Mouse (Mus musculus) limb, embryonic 14.5 days (tissue): ENCODE data around the gene Pygm. TPM values are rescaled to one million over a fixed set of nuclear protein-coding genes. Genes with fewer than 3 reads are reported as not detected.

Experiments
- ATAC-seq: fragments of 200-750 bp; cut with Nextera tagmentation; 2 replicates; pipeline ENCODE4 v1.8.0; 2017; ENCODE audit warnings: low read depth, moderate number of reproducible peaks, moderate TSS enrichment; ENCODE audit not compliant: low FRiP score
- DNase-seq: peaks from one replicate; pipeline ENCODE4 v3.0.0-alpha.2; 2015; ENCODE audit warnings: low spot score
- H3K27ac ChIP-seq: fragments of 300-500 bp; sonication (generic); replicated peaks from 2 replicates; pipeline ENCODE4 v1.5.1; 2014; ENCODE audit warnings: low read depth, mild to moderate bottlenecking, low read length, moderate library complexity, mixed read lengths
- H3K27me3 ChIP-seq: fragments of 300-500 bp; sonication (generic); 2 replicates; pipeline ENCODE4 v1.6.1; 2014; ENCODE audit warnings: low read length, mixed read lengths; ENCODE audit not compliant: control insufficient read depth, insufficient read depth
- H3K36me3 ChIP-seq: fragments of 300-500 bp; sonication (generic); 2 replicates; pipeline ENCODE4 v1.6.1; 2014; ENCODE audit warnings: mild to moderate bottlenecking, low read length, moderate library complexity, mixed read lengths; ENCODE audit not compliant: control insufficient read depth, insufficient read depth
- H3K4me1 ChIP-seq: fragments of 300-500 bp; sonication (generic); 2 replicates; pipeline ENCODE4 v1.6.1; 2014; ENCODE audit warnings: antibody characterized with exemption, low read length, mixed read lengths; ENCODE audit not compliant: control insufficient read depth, insufficient read depth
- H3K4me2 ChIP-seq: fragments of 300-500 bp; sonication (generic); replicated peaks from 2 replicates; pipeline ENCODE4 v1.6.1; 2014; ENCODE audit warnings: low read depth, mild to moderate bottlenecking, low read length, moderate library complexity; ENCODE audit not compliant: severe bottlenecking
- H3K4me3 ChIP-seq: fragments of 300-500 bp; sonication (generic); replicated peaks from 2 replicates; pipeline ENCODE4 v1.5.1; 2014; ENCODE audit warnings: low read length
- H3K9ac ChIP-seq: fragments of 300-500 bp; sonication (generic); 2 replicates; pipeline ENCODE4 v1.6.1; 2014; ENCODE audit warnings: mild to moderate bottlenecking, low read depth, low read length, moderate library complexity; ENCODE audit not compliant: severe bottlenecking
- H3K9me3 ChIP-seq: fragments of 300-500 bp; sonication (generic); 2 replicates; pipeline ENCODE4 v1.6.1; 2016; ENCODE audit warnings: low read length; ENCODE audit not compliant: control insufficient read depth
- POLR2A ChIP-seq: fragments of 200-500 bp; IDR thresholded peaks from 2 replicates; pipeline ENCODE4 v1.8.0; 2012; ENCODE audit warnings: inconsistent platforms, mild to moderate bottlenecking, moderate library complexity, borderline replicate concordance; ENCODE audit not compliant: insufficient read depth, insufficient read length; ENCODE audit errors: extremely low read depth
- WGBS: fragments of 180-500 bp; shearing (Covaris S2); extraction: QIAGEN DNeasy Blood & Tissue Kit; methylation state at CpG from one replicate; pipeline ENCODE4 v1.1.7; 2014; 5-methylcytosine and 5-hydroxymethylcytosine counted together
- polyA plus RNA-seq, 2 experiments: library from polyadenylated mRNA; depleted of rRNA in 1 of 2; stranded (reverse) in 1 of 2; unstranded in 1 of 2; fragments of >200 nt; fragmentation: Nextera tagmentation in 1 of 2; extraction: Ambion mirVana in 1 of 2; gene quantifications; 2 replicates each; pipeline versions ENCODE4 v1.2.1 to v1.2.3; 2012 to 2014

Gene Pygm
- polyA plus RNA-seq, 2 experiments = 22.8 to 23.9 TPM

DNA sequence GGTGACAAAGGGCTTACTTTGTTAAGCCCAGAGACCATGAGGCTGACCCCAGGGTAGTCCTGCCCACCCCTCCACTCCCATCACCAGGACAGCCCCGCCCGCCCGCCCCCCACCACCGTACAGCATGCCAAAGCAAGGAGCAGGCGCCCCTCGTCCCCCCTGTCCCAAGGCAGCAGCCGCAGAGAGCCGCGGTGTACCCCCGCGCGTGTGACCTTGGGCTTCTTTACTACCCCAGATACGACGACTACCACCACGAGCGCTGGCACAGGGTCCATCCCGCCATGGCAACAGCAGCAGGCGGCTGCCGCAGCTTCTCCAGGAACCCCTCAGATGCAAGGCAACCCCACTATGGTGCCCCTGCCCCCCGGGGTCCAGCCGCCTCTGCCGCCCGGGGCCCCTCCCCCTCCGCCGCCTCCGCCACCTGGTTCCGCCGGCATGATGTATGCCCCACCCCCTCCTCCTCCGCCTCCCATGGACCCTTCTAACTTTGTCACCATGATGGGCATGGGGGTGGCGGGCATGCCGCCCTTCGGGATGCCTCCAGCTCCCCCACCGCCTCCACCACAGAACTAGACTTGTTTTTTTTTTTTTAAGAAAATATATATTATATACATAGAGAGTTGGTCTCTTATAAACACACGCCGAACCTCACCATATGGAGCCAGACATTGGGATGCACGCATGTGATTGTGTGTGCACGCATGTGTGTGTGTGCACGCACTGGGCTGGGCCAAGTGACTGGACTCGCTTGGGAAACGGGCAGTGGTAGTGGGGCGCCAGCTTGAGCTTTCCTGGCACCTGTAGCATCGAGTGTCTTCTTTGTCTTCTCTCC lies 8.6 kb upstream of the Pygm start:
- Histone ChIP-seq H3K36me3 (peaks cover 87% of the 10 kb centered on the region), H3K4me2 (no peak overlapping the region), H3K27me3 (no peaks in the 10 kb centered on the region), H3K27ac (no peak overlapping the region), H3K9me3 (no peaks in the 10 kb centered on the region), H3K4me1 (no peaks in the 10 kb centered on the region), H3K4me3 (no peak overlapping the region), H3K9ac (no peak overlapping the region)
- TF ChIP-seq POLR2A = no peak
- WGBS = 94% methylated on average over 18 of the region's 42 CpGs
- no peak for DNase-seq
- no peak; the same call in 1 of the 2 replicates for ATAC-seq

DNA sequence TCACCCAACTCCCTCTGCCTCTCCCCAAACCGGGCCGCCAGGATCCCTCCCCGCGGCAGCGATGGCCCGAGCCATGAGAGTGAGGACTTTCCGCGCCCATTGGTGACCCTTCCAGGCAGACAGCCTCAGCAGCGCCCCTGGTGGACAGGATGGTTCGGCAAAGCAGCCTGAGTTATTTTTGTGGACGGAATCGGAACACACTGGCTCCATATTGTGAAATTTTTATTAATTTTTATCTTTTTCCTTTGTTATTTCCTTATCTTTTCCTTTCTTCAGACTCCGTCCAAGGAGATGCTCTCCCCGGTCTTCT lies 8.0 kb upstream of the Pygm start:
- Histone ChIP-seq H3K27ac (no peak overlapping the region), H3K9me3 (no peaks in the 10 kb centered on the region), H3K36me3 (peaks cover 81% of the 10 kb centered on the region), H3K4me3 (no peak overlapping the region), H3K9ac (no peak overlapping the region), H3K4me1 (no peaks in the 10 kb centered on the region), H3K27me3 (no peaks in the 10 kb centered on the region), H3K4me2 (no peak overlapping the region)
- DNase-seq (no peak), ATAC-seq (no peak)
- no peak for TF ChIP-seq POLR2A
- WGBS = 83% methylated on average over 14 of the region's 14 CpGs

- 89% methylated on average over 2 of the region's 2 CpGs for WGBS
- no peak for ATAC-seq
- no peak overlapping the region for H3K9ac ChIP-seq
- H3K4me3 ChIP-seq = no peak overlapping the region
- H3K27me3 ChIP-seq = no peaks in the 10 kb centered on the region
- no peaks in the 10 kb centered on the region for H3K9me3 ChIP-seq
- H3K4me1 ChIP-seq = no peaks in the 10 kb centered on the region
- TF ChIP-seq POLR2A = no peak
- no peak overlapping the region for H3K27ac ChIP-seq
- DNase-seq = no peak
- H3K36me3 ChIP-seq = peaks cover 77% of the 10 kb centered on the region
- H3K4me2 ChIP-seq = no peak overlapping the region
These were observed 7.6 kb upstream of the Pygm start for GRCm38 (mm10) chr19:6376643-6377042.

GRCm38 (mm10) chr19:6377327-6378040 lies 6.7 kb upstream of the Pygm start:
- DNase-seq (no peak), ATAC-seq (no peak)
- Histone ChIP-seq H3K36me3 (peaks cover 68% of the 10 kb centered on the region), H3K9ac (no peak overlapping the region), H3K4me3 (no peak overlapping the region), H3K9me3 (no peaks in the 10 kb centered on the region), H3K27me3 (no peaks in the 10 kb centered on the region), H3K4me1 (no peaks in the 10 kb centered on the region), H3K4me2 (no peak overlapping the region), H3K27ac (no peak overlapping the region)
- TF ChIP-seq POLR2A = no peak
- 80% methylated on average over 11 of the region's 11 CpGs for WGBS

GRCm38 (mm10) chr19:6380411-6381166 lies 3.6 kb upstream of the Pygm start:
- no peak overlapping the region for H3K9ac ChIP-seq
- WGBS = 90% methylated on average over 9 of the region's 9 CpGs
- peaks cover 37% of the 10 kb centered on the region for H3K36me3 ChIP-seq

More at GRCm38 (mm10) chr19:6380411-6381166, 3.6 kb upstream of the Pygm start:
- Histone ChIP-seq H3K4me3 (no peak overlapping the region), H3K9me3 (no peaks in the 10 kb centered on the region), H3K4me1 (peaks cover 6% of the 10 kb centered on the region), H3K27ac (no peak overlapping the region), H3K27me3 (no peaks in the 10 kb centered on the region), H3K4me2 (no peak overlapping the region)
- DNase-seq (no peak), ATAC-seq (no peak)
- no peak for TF ChIP-seq POLR2A
